Mouse (Mus musculus): ENCODE data around the gene Ppp1r32.

The Ppp1r32 gene

DNA sequence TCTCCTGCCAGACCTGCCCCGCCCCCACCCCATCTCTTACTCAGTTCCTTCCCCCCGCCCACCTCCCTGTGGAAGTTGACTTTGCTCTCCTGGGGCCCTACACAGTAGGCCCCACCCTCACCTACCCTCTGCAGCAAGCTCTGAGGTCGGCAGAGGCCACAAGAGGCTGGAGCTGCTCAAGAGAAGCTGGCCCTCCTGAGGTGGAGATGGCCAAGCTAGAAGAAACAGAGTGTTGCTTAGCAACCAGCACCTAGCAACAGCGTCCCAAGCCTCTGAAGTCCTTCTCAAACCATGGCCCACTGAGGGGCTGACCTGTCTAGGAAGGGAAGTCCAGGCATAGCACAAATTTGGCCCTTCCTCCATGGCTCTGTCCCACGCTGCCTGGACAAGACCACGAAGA lies at the start of gene Ppp1r32:
Gene Ppp1r32, minus strand, starts transcription at position 226 of the 400 bp plus-strand sequence.
- no peak for DNase-seq (ENCODE audit: low spot score in 2 of 2)

DNA sequence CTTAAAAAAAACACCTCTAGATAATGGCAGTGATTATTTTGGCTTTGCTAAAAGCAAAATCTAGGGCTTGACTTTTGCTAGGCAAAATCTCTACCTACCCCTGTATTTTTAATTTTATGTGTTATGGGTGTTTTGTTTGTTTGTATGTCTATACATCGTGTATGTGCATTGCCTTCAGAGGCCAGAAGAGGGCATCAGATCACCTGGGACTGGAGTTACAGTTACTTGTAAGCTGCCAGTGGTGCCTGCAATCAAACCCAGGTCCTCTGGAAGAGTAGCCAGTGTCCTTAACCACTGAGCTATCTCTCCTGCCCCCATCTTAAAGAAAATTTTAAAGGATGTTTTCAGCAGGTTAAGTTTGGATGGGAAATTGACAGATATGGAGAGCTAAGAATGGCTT lies 47.4 kb upstream of the Ppp1r32 start:
- no peak for DNase-seq (ENCODE audit: low spot score in 2 of 2)

DNA sequence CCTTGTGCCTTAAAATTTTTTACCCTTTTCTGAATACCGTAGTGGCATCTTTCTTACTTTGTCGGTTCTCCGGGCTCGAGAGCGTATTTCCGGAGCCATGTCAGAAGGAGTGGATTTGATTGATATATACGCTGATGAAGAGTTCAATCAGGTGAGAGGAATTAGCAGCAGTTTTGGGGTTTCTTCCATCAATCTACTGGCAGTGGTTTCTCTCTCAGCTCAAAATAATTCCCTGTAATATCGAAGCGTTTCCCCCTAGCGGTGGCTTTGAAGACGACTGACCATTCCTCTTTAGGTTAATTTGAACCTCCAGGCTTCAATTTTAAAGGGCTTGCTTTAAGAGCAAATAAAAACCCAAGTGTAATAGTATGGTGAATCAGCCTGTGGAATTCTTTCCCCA lies 43.2 kb upstream of the Ppp1r32 start, which contains the start of gene Sdhaf2:
Gene Sdhaf2, minus strand, starts transcription at position 233 of the 400 bp plus-strand sequence.
- peak; percentile 49 to 50 for DNase-seq (ENCODE audit: low spot score in 2 of 2)

- DNase-seq (ENCODE audit: low spot score in 2 of 2): peak; percentile 87 to 89
These were observed 42.6 kb upstream of the Ppp1r32 start, which contains the start of gene Cpsf7 for GRCm38 (mm10) chr19:10525106-10525901. Gene Cpsf7 (plus strand): TSS chr19:10525266.

DNA sequence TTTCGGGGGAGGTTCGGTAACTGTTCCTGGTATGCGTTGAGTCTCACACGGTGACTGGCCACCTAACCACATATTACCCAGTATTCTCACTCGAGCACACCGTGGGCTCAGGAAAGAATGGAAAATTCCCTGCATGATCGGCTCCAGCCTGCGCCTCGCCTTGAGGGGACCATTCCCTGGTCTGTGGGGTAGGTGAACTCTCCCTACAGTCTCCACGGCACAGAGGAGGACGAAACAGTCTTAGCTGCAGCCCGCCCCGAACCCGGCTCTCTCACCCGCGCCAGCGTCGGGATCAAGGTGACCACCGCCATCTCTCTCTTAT lies 42.0 kb upstream of the Ppp1r32 start:
- DNase-seq (ENCODE audit: low spot score in 2 of 2): no peak

- no peak for DNase-seq (ENCODE audit: low spot score in 2 of 2)
These were observed 40.9 kb upstream of the Ppp1r32 start for GRCm38 (mm10) chr19:10523483-10524080.

DNA sequence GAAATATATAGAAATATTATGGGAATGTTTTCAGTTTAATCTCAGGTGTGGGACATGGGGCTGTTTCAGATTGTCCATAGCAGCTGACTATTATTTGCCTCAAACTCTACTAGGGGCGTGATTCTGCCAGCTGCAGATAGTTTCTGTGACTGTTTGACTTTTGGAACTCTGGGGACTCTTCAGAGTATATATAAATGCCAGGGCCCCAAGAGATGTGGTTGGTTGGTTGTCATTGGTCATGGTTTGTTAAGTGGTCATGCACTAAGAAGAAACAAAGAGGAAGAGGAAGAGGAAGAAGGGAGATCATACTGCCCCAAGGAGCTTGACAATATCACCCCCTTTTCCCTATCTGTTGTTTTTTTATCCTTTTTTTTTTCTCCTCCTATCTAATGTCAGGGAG lies 39.2 kb upstream of the Ppp1r32 start:
- DNase-seq (ENCODE audit: low spot score in 2 of 2): no peak

- no peak for DNase-seq (ENCODE audit: low spot score in 2 of 2)
These were observed 37.6 kb upstream of the Ppp1r32 start for GRCm38 (mm10) chr19:10520355-10520754.

GRCm38 (mm10) chr19:10510759-10511330 lies 28.1 kb upstream of the Ppp1r32 start:
- DNase-seq (ENCODE audit: low spot score in 2 of 2): no peak

DNA sequence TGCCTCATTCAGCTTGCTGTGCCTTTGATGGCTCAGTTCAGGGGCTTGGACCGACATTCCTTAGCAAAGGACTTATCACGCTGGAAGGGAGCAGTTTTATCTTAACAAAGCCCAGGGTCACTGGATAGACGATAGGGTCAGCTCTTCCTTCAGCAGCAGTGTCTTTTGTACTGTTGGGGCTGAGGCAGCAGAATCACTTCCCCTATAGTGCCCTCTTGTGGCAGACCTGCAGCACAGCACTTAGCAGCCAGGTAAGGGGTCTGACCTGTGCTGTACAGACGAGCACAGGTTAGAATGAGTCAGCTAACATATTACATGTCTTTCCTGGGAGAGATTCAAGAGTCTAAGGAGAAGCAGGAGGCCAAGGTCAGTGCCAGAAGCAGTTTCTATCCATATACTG lies 19.8 kb upstream of the Ppp1r32 start:
- peak in 1 of 2 experiments; percentile 43 for DNase-seq (ENCODE audit: low spot score in 2 of 2)

- DNase-seq (ENCODE audit: low spot score in 2 of 2): no peak
These were observed 17.9 kb upstream of the Ppp1r32 start for GRCm38 (mm10) chr19:10500581-10500980.

DNA sequence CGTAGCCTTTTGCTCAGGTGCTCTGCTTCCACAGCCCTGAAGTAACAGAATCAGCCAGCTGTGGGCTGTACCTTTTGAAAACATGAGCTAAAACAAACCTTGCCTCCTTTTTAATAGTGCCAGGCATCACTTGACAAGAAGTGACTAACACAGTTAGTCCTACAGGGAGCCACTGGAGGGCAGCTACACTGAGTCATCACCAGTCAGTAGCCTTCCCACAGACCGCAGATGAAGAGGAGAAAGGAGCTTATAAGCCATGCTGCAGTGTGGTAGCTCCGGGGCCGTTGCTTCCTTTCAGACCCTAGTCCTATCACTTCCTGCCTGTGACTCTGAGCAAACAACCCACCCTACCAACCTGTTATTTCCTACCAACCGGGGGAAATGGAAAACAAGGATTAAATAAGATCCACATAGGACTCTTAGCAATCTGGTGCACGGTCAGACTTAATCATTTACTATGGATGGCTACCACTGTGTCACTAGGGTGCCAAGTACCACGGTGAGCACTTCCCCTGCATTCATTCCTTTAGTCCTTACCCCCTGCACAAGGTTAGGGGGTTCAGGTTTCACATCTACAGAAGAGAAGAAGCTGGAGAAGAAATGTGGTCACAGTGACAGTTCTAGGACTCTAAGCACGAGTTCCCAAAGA lies 14.9 kb upstream of the Ppp1r32 start:
- DNase-seq (ENCODE audit: low spot score in 2 of 2): peak in 1 of 2 experiments; percentile 49

GRCm38 (mm10) chr19:10496976-10497375 lies 14.2 kb upstream of the Ppp1r32 start:
- DNase-seq (ENCODE audit: low spot score in 2 of 2): no peak

GRCm38 (mm10) chr19:10495670-10496069 lies 12.9 kb upstream of the Ppp1r32 start:
- no peak for DNase-seq (ENCODE audit: low spot score in 2 of 2)

- DNase-seq (ENCODE audit: low spot score in 2 of 2): peak; percentile 72 to 80
These were observed 3.6 kb upstream of the Ppp1r32 start for GRCm38 (mm10) chr19:10486264-10486738.

DNA sequence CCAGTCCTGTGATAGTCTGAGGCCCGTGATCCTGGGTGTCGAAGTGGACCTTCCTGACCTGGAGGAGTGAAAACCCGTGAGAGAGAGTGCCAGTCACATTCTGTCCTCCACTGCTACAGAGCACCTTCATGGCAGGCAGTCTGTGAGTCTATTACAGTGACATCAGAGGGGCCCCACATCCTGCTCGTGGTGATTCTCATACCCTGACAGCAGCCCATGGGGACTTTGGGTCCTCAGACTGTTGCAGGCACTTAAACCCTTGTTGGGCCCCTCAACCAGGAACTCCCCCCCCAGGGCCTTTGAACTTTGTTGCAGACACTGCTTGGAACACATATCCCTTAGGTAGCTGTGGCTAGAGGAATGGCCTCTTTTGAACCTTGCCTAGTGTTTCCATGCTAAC lies 3.2 kb downstream of the Ppp1r32 start:
- DNase-seq (ENCODE audit: low spot score in 2 of 2): no peak

GRCm38 (mm10) chr19:10473779-10474178 lies 8.9 kb downstream of the Ppp1r32 start:
- no peak for DNase-seq (ENCODE audit: low spot score in 2 of 2)

GRCm38 (mm10) chr19:10472958-10473357 lies 9.8 kb downstream of the Ppp1r32 start:
- DNase-seq (ENCODE audit: low spot score in 2 of 2): no peak

DNA sequence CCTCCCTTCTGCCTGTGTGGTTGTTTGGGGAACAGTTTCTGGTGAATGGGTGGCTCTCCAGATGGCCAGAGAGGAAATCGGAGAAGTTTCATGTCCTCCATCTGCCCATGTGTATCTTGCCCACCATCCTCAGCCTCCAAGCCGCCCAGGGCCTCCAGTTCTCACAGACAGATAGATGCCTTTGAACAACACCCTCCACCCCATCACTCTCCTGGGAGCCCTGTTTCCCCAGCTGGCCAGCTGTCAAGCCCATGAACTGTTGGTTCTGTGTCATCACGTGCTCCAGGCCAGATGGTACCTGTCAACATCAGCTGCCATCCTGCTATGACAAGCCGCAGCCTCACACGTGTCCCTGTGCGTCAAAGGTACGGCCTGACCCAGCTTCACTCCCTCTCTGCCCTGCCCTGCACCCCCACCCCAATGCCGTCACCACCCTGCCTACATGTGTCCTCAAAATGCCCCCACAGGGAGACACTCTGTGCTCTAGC lies 13.5 kb downstream of the Ppp1r32 start:
- DNase-seq (ENCODE audit: low spot score in 2 of 2): no peak

- no peak for DNase-seq (ENCODE audit: low spot score in 2 of 2)
These were observed 18.3 kb downstream of the Ppp1r32 start for GRCm38 (mm10) chr19:10464427-10464826.

- DNase-seq (ENCODE audit: low spot score in 2 of 2): no peak
These were observed 21.1 kb downstream of the Ppp1r32 start for GRCm38 (mm10) chr19:10461584-10461983.

DNA sequence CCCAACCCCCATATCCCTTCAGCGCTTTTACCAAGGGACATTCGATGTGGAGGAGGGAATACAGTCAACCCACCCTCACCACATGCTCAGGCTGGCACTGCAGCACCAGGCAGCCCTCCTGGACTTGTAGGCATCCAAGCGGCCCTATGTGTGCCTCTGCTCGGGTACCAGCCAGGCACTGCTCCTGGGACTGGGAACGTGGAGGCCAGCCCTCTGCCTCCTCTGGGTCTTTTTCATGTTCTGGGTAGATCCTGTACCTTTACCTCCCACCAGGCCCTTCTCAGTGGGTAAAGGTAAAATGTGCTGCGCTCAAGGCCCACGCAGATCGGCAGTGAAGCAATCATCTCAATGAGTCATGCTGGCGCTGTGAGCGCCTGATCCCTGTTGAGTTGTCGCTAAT lies 22.8 kb downstream of the Ppp1r32 start:
- peak in 1 of 2 experiments; percentile 57 for DNase-seq (ENCODE audit: low spot score in 2 of 2)
